Mouse (Mus musculus) monocyte, adult 5-6 weeks (primary cell): ENCODE data around the gene Selenoi. TPM values are rescaled to one million over a fixed set of nuclear protein-coding genes. Genes with fewer than 3 reads are reported as not detected.

Source experiments
- ATAC-seq: fragments of 153-309, 156-312 bp; replicated peaks from 2 replicates; pipeline ENCODE4 v1.8.0; 2017; ENCODE audit warnings: mild to moderate bottlenecking; ENCODE audit not compliant: low TSS enrichment, insufficient number of reproducible peaks, severe bottlenecking, poor library complexity, low FRiP score
- total RNA-seq: library from RNA; stranded (forward); fragments of 200-1000, 200-491, 200-594 nt; gene quantifications from 3 replicates; pipeline ENCODE4 v1.2.3, GENCODE M21; 2017

Selenoi gene
- total RNA-seq, 1 experiment from 2014 or later: 23.6 TPM

DNA sequence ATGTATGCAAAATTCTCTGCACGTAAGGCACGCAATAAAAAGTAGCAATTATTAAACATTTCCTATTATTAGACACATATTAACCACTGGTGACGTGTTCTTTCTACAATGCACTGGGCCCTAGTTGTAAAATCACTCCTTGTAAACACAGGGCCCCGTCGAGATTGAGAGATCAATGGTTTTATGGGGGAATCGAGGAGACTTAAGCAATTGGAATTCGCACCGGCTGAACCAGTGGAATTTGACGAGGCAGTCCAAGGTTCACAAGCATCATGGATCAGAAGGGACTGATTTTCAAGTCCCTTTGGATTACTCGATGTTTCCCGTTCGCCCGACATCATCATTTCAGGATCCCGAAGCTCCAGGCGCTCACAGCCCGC, 500 bp upstream of the Selenoi start:
- ATAC-seq: no peak

DNA sequence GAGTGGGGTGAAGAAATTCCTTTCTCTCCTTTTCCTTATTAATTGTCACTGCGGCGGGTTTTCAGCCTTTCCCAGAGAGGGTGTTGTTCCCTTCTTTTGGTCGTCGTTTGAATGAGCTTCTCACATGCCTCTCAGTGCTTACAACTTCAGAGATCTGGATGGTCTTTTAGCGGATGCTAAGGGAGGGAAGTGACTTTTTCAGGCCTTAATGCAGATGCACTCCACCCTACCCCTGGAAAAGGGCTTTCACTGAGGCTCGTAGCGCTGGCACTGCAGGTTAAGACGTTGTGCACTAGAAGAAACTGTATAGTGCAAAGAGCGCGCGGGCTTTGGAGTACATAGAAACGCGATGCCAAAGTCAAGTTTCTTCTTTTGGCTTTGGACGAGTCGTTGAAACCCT, 661 bp downstream of the Selenoi start:
- ATAC-seq: no peak

DNA sequence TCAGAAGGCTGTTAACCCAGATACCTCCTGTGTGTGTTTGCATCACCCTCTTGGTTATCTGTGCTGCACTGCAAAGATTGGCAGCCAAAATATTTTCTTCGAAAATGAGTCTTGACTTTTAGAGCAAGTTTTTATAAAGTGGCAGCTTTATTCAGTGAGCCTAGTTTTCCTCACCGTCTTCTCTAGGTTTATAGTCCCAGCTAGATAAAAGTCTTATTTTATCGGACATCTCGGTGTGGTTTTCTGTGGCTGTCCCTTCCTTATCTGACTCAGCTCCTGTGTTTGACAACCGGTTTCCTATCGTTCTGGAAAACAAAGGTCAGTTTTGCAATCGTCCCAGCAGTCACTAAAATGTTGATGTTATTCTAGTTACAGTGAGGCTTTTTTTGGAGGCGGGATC, 1.6 kb downstream of the Selenoi start:
- ATAC-seq: no peak

DNA sequence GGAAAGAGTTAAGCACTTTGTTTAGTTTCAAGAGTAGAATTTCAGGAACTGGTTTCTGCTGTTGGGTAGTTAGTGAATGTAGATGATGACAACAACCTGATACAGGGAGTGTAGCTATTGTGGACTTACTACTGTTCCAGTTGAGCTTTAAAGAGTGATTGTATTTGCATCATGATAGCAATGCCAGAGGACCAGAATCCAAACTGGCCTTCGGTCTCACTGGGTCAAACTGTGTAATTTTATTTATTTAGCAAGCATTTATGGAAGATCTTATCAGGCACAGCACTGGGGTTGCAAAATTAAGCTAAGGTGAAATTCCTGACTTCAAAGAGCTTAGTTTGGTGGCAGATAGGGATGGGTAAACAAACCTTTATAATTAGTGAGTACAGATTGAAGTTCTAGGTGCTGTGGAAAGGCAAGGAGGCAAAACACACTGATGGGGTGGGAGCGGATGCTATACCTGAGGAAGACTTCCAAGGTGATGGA, 3.3 kb downstream of the Selenoi start:
- ATAC-seq: no peak

DNA sequence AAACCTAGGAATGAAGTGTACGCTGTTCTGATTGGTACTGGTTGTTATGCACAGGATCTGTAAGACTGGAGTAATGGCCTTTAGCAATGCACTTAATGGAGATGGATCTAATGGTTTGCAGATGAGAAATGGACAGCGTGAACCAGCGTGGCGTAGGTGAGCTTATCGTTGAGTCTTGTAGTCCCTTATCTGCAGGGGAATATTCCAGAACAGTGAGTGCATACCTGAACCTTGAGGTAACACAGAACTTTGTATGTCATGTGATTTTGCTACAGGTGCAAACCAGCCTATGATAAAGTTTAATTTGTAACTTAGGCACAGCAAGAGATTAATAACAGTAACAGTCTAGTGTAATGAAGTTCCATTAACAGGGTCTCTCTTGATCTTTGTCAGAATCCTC, 6.2 kb downstream of the Selenoi start:
- ATAC-seq: no peak

DNA sequence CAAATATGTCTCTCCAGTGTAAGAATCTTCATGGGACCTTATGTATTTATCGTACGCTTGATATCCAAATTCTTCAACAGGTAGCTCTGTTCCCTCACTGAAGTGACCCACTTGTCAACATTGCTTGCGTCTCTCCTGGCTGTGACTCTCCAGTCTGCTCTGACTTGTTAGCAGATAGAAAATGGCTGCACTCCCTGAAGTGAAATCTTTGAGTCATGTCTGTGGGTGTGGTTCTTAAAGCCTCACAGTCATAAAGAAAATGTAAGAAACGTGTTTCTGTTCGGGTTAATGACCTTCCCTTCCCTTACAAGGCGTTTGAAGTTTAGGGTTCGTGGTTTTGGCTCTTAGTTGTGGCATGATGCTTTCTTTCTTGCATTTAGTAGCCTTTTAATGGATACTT, 8.2 kb downstream of the Selenoi start:
- no peak for ATAC-seq

DNA sequence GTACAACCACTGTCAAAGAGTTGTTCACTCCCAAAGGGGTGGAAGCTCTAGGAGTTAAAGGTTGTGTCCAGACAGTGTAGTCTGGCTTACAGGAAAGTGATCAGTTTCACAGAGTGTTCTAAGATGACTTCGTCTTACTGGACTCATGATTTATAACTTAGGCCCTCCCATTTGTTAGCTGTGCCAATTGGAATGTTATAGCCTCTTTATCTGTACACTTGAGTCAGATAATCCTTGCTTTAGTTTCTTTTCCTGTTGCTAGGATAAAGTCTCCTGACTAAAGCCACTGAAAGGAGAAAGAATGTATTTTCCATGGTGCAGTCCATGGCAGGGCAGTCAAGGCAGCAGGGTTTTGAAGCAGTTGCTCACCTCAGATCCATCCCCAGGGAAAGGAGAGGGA, 10.0 kb downstream of the Selenoi start:
- ATAC-seq: no peak

DNA sequence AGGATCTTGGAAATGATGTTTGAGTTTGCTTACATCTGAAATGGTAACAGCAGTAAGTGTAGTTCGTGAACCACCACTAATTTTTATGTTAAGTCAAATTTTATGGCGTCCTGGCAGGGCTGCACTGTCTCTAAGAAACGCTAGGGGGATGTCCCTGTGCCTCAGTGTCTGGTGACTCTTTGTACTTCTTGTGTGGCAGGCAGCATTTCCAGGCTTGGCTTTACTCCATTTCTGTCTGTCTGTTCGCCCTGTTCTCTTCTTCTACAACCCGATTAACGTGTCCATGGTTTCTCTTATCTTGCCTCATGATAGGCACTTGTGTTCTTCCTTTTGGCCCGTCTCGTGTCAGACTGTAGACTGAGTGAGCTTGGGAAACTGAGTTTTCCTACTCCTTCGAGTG, 11.4 kb downstream of the Selenoi start:
- no peak for ATAC-seq

DNA sequence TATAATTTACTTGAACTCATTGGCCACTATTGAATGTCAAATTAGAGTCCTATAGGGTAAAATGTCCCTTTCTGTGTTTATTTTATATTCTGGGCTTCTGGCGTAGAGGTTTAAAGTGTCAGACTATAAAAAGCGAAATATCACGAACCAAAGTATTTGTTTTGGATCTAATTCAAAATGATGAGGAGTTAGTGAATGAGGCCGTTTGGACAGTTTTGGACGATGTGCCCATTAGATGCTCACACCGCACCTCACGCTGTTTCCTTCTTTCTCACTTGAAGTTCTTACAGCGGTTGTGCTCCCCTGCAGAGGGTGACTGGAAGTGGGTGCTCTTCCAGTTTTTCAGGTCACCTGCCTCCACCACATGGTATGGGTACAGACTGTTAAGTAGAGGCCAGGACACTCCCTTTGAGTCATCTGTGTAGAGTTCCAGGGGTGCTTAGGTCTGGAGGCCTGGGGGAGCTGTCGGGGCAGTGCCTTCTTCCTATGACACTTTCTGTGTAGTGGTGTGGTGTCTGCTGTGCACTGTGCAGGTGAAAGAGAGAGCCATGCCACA, 13.6 kb downstream of the Selenoi start:
- ATAC-seq: no peak

DNA sequence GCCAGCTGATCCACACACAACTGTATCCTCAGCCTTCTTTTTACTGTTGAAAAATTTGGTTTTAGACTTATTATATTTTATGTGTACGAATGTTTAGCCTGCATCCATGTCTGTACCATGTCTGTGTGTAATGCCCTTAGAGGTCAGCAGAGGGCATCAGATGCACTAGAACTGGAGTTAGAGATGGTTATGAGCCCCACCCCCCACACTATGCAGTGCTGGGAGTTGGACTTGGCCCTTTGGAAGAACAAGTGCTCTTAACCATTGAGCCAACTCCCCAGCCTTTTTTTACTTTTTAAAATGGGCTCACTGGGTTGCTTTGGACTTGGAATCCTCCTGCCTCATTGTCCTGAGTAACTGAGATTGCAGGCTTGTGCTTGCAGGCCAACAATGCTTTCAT, 15.3 kb downstream of the Selenoi start:
- ATAC-seq: no peak

DNA sequence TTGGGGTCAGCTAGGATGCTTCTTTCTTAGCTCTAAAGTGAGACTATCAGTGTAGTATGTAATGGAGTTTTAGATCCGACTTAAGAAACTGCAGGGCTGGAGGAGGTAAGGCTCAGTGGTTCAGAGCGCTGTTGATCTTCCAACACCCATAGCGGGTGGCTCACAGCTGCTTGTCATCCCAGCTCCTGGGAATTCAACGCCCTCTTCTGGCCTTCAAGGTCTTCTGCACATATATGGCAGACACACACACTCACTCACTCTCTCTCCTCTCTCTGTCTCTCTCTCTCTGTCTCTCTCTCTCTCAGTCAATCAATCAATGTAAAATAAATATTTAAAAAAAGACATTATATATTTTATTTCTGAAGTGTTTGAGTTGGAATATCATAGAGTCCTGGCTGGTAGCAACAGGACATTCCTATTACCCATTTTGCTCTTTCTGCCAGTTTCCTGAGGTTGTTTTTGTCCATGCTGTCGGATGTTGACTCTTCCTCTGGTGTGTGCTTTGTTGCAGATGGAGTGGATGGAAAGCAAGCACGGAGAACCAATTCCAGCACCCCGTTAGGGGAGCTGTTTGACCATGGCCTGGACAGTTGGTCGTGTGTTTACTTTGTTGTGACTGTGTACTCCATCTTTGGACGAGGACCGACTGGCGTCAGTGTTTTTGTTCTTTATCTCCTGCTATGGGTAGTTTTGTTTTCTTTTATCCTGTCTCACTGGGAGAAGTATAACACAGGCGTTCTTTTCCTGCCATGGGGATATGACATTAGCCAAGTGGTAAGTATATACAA, 23.4 kb downstream of the Selenoi start:
- ATAC-seq: no peak

DNA sequence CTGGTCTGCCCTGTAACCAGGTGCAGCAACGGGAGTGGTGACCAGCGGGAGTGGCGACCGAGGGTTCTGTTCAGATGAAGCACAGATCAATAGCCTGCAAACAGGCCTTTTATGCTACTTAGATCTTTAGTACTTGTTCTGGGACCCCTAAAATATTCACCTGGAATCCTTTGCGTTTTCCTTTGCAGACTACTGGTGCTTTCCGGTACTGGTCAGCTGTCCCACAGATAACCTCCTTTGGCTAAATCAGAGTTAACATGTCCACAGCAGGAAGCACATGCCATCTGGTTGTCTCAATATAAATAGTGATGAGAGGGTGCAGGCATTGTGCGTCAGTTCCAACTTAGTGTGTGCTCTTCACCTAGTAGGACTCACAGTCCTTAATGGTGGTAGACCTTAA, 26.4 kb downstream of the Selenoi start:
- no peak for ATAC-seq

DNA sequence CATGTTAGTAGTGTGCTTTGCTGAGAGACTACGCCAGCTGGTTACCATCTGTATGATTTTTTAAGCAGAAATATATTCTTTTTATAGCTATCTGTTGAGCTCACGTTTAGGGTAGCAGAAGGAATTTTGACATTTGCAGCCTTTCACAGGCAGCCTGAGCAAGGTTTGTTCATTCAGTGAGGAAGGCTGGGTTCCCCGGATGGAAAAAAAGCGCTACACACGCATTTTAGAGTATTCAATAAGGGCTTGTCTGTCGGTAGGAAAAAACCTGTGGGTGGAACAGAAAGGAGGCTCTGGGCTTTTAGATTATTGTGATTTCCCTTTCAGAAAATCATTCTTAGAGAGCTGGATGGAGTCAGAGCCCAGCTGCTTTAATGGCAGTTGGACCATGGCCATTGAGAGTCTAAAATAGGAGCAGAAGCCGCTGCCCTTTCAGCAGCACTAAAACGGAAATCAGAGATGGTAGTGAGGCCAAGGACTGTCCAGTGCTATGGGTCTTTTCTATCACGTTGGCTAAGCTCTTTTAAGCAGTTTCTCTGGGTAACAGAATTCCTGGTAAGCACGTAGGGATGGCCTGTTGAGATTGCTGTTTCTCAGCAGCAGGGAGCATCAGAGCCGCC, 38.3 kb downstream of the Selenoi start:
- ATAC-seq: no peak

DNA sequence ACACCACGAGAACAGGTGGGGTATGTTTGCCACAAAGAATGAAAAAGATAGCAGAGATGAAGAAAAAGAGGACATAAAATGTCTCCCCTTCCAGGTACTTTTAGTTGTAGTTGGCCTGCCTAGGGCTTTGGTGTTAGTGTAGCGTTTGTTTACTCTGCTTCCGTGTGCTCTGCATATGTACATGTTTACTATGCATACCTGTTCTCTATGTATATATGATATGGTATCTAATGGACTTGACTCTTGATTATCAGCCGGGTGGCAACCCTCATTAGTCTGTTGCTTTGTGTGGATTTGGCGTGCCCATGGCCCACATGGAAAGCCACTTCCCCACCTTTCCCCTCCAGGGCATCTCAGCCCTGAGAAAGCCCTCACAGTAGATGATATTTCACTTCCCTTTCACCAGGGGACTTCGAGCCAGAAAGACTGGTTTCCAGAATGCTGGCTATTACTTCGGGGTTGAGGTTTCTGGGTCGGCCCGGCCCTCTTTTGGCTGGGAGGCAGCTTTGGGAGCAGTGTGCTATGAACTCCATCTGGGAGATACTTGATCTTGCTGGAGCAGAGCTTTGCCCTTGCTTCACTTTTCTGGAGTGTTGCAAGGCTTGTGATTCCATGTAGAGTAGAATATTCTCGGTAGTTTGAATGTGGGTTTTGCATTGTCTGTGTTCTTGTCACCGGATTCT, 39.4 kb downstream of the Selenoi start:
- no peak for ATAC-seq

DNA sequence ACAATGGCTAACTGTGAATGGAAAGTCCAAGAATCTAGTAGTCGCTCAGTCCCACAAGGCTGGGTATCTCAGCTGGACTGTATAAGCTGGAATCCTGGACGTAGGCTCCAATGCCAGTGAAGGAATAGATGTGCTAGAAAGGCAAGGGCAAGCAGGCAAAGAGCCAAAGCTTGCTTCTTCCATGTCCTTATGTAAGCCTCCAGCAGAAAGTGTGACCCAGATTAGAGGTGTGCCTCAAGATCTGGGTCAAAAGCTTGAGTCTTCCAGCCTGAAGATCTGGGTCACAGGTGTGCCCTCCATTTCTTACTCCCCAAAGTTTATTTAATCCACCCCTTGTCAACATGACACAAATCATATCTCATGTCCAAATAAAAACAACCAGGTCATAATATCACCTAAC, 44.0 kb downstream of the Selenoi start:
- ATAC-seq: no peak

DNA sequence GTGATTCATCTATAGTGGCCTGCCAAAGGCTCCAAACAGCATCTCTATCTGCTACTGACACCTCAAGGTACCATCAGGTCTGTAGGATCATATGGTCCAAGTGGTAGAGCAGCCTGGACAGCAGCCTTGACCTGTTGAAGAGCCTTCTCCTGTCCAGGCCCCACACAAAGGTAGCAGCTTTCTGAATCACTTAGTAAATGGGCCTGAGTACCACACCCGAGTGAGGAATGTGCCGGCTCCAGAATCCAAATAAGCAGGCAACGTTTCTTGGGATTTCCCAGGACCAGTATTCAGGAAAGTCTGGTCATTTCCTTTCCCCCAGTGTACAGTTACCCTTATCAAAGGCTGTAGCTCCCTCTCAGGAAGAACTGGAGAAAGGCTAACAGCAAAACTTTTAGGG, 46.6 kb downstream of the Selenoi start:
- ATAC-seq: no peak

DNA sequence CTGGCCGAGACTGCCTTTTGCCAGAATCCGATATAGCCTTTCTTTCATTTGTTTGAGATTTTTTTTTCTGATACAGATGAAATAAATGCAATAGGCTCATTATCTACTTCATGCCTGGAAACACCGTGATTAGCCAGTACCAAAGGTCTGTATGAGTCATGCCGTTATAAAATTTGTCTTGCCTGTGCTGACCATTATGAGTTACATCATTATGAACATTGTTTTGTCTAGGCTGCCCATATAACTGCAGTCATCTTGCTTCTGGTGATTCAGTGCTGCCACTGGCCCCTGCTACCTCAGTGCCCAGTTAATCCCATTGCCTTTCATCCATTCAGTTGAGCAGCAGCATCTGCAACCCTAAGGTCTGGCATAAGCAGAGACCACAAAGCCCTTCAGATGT, 47.1 kb downstream of the Selenoi start:
- ATAC-seq: no peak

DNA sequence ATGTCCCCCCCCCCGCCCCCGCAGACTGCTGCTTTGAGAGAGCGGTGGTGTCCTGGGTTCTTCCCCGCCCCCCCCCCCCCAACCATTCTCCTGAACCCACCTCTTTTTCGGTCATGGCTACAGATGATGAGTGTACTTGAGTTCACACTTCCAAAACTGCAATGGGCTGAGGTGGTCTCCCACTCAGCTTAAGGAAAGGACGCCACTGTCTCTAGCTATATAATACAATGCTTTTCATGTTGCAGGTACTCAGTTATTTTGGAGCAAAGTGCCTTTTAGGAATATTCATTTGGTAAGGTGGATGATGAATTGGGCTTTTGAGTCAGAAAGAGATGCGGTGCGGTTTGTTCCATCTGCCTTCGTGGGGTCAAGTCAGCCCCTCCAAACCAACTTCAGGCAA, 48.5 kb downstream of the Selenoi start:
- ATAC-seq: no peak

DNA sequence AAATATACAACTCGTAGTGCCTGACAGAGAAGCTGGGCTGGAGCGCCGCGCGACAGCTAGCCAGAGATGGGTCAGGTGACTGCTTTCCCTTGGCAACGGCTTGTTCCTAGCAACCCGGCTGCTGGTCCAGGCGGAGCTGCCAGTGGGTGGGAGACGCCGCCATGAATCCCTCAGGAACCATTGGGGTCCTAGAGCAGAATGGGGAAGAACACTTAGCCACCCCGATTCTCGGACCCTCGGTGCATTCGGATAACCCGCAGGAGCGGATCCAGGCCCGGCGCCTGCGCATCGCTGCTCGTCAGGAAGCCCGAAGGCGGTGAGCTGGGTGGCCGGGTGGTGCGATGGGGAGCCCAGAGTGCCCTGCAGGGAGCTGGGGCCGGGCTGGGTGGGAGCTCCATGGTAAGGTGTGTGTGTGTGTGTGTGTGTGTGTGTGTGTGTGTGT, 48.9 kb downstream of the Selenoi start, which contains the start of gene Drc1:
Gene Drc1 (plus strand): TSS at position 98 of the 442 bp plus-strand sequence.
- no peak for ATAC-seq
